Mouse (Mus musculus) left cerebral cortex, adult 2 months (tissue): ENCODE measurements at regions not wholly inside any gene's neighbourhood (a gene's known extent, or its start where the extent isn't known, plus 50 kb on each side); places are given as distances from the start of the nearest gene placed in this dataset.

ENCODE experiments used
- DNase-seq, 2 experiments: peaks; one replicate each; pipeline ENCODE4 v3.0.0; 2021 to 2022; ENCODE audit warnings: low spot score in 2 of 2, mixed read lengths in 1 of 2; ENCODE audit errors: extremely low spot score in 1 of 2
- H3K27ac ChIP-seq: fragments of 200-600 bp; 2 replicates; pipeline ENCODE4 v1.8.1; 2022
- H3K4me3 ChIP-seq: fragments of 200-600 bp; 2 replicates; pipeline ENCODE4 v1.8.1; 2022
- CTCF ChIP-seq: fragments of 200-600 bp; IDR thresholded peaks from 2 replicates; pipeline ENCODE4 v1.8.1; 2022; ENCODE audit warnings: antibody characterized with exemption, mild to moderate bottlenecking, moderate library complexity
- intact Hi-C: fragments of 180-260 bp; cut with DNase I; formaldehyde crosslinking; loops from one replicate; pipeline ENCODE4 v1.15.1; 2025

- intact Hi-C loops, result no loop called here
- TF ChIP-seq CTCF, result no peak
These were observed 227.7 kb downstream of the Adgrl2 start for GRCm38 (mm10) chr3:148762541-148763225.

GRCm38 (mm10) chr3:148761586-148761985 lies 228.8 kb downstream of the Adgrl2 start:
- no peak overlapping the region for H3K4me3 ChIP-seq
- intact Hi-C loops, result no loop called here
- no peak for DNase-seq
- no peak overlapping the region for H3K27ac ChIP-seq
- TF ChIP-seq CTCF, result no peak

More at GRCm38 (mm10) chr3:148762541-148763225, 227.7 kb downstream of the Adgrl2 start:
- H3K4me3 ChIP-seq, result no peak overlapping the region
- no peak overlapping the region for H3K27ac ChIP-seq
- DNase-seq, result no peak

GRCm38 (mm10) chr3:148759500-148759899 lies 230.9 kb downstream of the Adgrl2 start:
- no peak overlapping the region for H3K27ac ChIP-seq
- no peak for TF ChIP-seq CTCF
- intact Hi-C loops, result no loop called here
- no peak overlapping the region for H3K4me3 ChIP-seq
- no peak for DNase-seq

GRCm38 (mm10) chr3:148746234-148746633 lies 244.1 kb downstream of the Adgrl2 start:
- no peak for TF ChIP-seq CTCF
- no peak overlapping the region for H3K4me3 ChIP-seq
- DNase-seq, result no peak
- intact Hi-C loops, result no loop called here
- H3K27ac ChIP-seq, result no peak overlapping the region

GRCm38 (mm10) chr3:148744651-148745050 lies 245.7 kb downstream of the Adgrl2 start:
- H3K4me3 ChIP-seq, result no peak overlapping the region

GRCm38 (mm10) chr3:148734194-148734749 lies 256.1 kb downstream of the Adgrl2 start:
- intact Hi-C loops, result no loop called here
- no peak for DNase-seq
- Histone ChIP-seq H3K27ac (no peak overlapping the region), H3K4me3 (no peak overlapping the region)
- no peak for TF ChIP-seq CTCF

More at GRCm38 (mm10) chr3:148744651-148745050, 245.7 kb downstream of the Adgrl2 start:
- no peak for TF ChIP-seq CTCF
- intact Hi-C loops, result no loop called here
- H3K27ac ChIP-seq, result no peak overlapping the region
- DNase-seq, result no peak

- Histone ChIP-seq H3K27ac (no peak overlapping the region), H3K4me3 (no peak overlapping the region)
- no peak for TF ChIP-seq CTCF
- DNase-seq, result no peak
- intact Hi-C loops, result no loop called here
These were observed 257.0 kb downstream of the Adgrl2 start for GRCm38 (mm10) chr3:148733227-148733854.

- no peak for TF ChIP-seq CTCF
- Histone ChIP-seq H3K27ac (no peak overlapping the region), H3K4me3 (no peak overlapping the region)
- intact Hi-C loops, result no loop called here
- DNase-seq, result no peak
These were observed 258.9 kb downstream of the Adgrl2 start for GRCm38 (mm10) chr3:148731436-148731835.

GRCm38 (mm10) chr3:148729242-148729680 lies 261.1 kb downstream of the Adgrl2 start:
- no peak for TF ChIP-seq CTCF
- intact Hi-C loops, result no loop called here
- H3K27ac ChIP-seq, result no peak overlapping the region
- no peak for DNase-seq
- no peak overlapping the region for H3K4me3 ChIP-seq

GRCm38 (mm10) chr3:148728513-148729241 lies 261.7 kb downstream of the Adgrl2 start:
- intact Hi-C loops, result no loop called here
- no peak for TF ChIP-seq CTCF
- no peak overlapping the region for H3K4me3 ChIP-seq
- no peak for DNase-seq
- no peak overlapping the region for H3K27ac ChIP-seq

- H3K27ac ChIP-seq, result no peak overlapping the region
- no peak overlapping the region for H3K4me3 ChIP-seq
- intact Hi-C loops, result no loop called here
- TF ChIP-seq CTCF, result no peak
- DNase-seq, result no peak
These were observed 263.6 kb downstream of the Adgrl2 start for GRCm38 (mm10) chr3:148726596-148727331.
